Mouse (Mus musculus): ENCODE measurements at regions not wholly inside any gene's neighbourhood (a gene's known extent, or its start where the extent isn't known, plus 50 kb on each side); places are given as distances from the start of the nearest gene placed in this dataset.

DNA sequence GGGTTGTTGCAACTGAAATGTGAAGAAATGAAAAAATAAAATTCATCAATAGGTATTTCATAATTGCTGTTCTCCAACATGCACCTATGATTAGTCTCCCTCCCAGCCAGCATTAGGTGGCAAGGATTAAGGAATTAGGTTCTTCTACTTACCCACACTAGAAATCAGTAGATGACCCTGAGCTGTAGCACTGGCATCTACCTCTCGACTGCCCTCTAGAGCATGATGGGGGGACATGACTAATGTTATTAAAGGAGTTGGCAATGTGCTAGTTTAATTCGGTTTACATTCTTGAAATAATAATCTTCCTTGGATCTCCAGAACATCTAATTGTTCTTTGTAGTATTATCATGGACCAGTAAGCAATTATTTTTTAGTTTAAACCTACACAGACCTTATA lies 370.9 kb downstream of the Dcdc2c start:
- DNase-seq (ENCODE audit: low read depth): no peak

GRCm38 (mm10) chr12:28176016-28176415 lies 376.2 kb downstream of the Dcdc2c start:
- DNase-seq (ENCODE audit: low read depth): no peak

- DNase-seq (ENCODE audit: low read depth): no peak
Measured at GRCm38 (mm10) chr12:28174078-28174477, 378.1 kb downstream of the Dcdc2c start.

DNA sequence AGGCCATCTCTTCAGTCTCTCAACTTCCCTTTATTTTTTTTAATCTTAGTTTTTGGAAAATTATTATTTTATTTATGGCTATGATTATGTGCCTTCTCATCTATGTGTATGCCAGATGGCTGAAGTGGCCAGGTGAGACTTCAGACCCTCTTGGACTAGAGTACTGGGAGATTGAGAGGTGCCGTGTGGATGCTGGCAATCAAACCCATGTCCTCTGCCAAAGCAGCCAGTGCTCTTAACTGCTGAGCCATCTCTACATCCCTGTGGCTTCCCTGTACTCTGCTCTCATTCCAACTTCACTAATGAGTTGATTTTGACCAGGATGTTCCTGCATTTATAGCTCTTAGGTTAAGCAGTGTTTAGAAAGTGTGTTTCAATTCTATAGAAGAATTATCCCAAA lies 393.4 kb downstream of the Dcdc2c start:
- DNase-seq (ENCODE audit: low read depth): no peak

DNA sequence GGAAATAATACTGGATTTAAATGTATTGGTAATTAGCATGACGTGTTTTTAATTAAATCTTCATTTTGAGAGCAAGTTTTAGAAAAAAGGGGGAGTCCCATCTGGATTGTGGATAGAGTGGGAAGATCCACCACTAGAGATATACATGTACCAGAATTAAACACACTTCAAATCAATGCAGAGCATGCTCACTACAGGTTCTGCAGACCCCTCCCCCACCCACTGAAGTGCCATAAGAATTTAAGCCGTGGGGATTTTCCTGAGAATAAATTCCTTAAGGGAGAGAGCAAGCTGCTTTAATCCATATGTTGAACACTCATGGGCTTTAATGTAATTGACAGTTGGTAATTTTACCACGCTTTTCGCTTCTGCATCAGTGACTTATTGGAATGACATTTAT lies 401.4 kb downstream of the Dcdc2c start:
- no peak for DNase-seq (ENCODE audit: low read depth)

- DNase-seq (ENCODE audit: low read depth): no peak
Measured at GRCm38 (mm10) chr12:28135810-28136592, 416.2 kb downstream of the Dcdc2c start.

DNA sequence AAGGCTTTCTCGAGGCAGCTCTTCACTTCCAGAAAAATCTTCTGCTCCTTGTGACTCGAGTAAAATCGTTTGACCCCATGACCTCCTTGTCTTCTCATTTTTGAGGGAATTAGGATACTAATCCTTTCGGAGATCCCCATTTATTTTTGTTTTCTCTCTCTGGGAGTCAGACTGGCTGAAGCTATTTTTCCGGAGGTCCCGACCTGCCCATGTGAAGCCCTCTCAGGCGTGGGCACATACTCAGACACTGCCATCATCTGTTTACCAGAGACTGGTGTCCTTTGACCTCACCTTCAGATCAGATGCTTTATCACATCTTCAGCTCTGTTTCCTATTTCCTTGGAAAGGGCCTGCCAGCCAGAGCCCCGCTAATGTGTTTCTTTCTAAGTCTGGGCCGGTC lies 429.4 kb downstream of the Dcdc2c start:
- DNase-seq (ENCODE audit: low read depth): no peak

DNA sequence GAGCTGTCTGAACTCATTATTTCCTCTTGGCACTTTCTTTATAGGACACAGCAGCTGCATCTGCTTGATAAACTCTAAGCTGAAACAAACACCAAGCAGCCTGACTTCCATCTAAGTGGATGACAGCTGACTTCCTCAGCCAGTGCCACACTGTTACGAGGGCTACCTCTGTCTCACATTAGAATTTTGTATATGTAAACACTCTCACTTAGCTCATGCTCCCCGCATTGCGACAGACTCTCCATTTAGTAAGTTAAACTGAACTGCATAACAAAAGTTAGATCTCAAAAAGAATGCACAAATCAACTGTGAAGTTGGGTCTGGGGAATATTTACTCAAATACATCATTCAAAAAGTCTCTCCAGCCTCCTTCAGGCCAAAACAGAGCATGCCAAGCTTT lies 432.1 kb downstream of the Dcdc2c start:
- no peak for DNase-seq (ENCODE audit: low read depth)

GRCm38 (mm10) chr12:28090673-28091072 lies 461.5 kb downstream of the Dcdc2c start:
- no peak for DNase-seq (ENCODE audit: low read depth)

- no peak for DNase-seq (ENCODE audit: low read depth)
Measured at GRCm38 (mm10) chr12:28085460-28085859, 466.7 kb downstream of the Dcdc2c start.

DNA sequence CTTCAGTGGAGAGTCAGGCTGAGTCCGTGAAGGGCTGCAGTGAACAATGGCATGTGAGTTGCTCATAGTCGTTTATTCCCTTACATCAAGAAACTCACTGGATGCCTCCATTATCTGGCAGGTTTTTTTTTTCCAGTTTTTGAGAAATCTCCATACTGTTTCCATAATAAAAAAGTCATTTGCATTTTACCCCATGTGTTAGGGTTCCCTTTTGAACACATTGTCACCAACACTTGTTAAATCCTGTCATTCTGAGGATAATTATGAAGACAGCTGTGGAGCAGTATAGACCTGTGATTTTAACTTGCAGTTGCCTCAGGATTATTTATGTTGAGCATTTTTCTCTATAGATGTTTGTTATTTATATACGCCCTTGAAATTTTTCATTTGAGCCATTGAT lies 475.6 kb downstream of the Dcdc2c start:
- DNase-seq (ENCODE audit: low read depth): no peak

- no peak for DNase-seq (ENCODE audit: low read depth)
Measured at GRCm38 (mm10) chr12:28068584-28068983, 483.6 kb downstream of the Dcdc2c start.

DNA sequence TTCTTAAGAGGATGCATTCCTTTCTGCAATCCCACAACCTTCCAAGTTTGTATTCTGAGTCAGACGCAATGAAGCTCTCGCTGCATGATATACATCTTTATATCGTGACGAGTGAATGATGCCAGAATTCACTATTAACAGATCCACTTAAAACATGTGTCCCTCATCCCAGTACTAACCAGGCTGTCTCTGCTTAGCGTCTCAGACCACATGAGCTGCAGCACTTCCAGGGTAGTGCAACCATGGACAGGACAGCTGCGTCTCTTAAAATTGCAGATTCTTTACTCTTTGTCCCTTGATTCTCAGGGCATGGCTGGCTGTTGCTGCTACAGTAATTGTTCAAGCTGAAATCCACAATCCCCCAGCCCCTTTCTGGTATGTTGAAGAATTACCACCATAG lies 491.9 kb downstream of the Dcdc2c start:
- no peak for DNase-seq (ENCODE audit: low read depth)

DNA sequence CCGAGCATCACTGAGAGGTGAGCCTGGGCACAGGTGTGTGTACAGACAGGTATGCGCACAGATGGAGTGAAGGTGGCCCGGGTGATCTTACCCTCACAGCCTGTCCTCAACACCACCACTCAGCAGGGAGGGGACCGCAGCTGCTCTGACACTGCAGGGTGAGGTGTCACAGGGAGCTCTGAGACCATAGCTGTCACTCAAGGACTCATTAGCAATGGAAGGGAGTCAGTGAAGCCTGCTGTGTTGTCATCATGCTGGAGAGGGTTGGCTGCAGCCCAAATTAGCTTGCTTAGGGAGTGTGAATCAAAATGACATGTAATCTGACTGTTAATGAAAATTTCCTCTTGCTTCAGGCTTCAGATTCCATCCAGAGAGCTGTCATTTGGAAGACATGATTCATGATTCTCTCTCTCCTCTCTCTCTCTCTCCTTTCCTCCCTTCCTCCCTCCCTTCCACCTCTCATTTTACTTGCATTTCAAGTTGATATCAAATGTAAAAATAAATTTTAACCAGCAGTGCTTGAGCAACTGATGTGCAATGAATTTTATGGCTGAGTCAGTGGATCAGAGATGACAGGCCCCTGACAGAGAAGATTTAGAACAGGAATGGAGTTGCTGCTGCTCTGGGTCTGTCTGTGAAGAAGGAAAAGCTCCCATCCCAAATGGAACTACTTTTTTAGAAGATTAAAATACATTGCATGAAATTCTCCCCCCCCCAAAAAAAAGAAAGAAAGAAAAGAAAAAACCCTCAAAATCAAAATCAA lies 496.5 kb downstream of the Dcdc2c start:
- DNase-seq (ENCODE audit: low read depth): no peak

GRCm38 (mm10) chr12:28054444-28054843 lies 497.8 kb downstream of the Dcdc2c start:
- no peak for DNase-seq (ENCODE audit: low read depth)

GRCm38 (mm10) chr12:28047989-28048388 lies 504.2 kb downstream of the Dcdc2c start:
- DNase-seq (ENCODE audit: low read depth): no peak

DNA sequence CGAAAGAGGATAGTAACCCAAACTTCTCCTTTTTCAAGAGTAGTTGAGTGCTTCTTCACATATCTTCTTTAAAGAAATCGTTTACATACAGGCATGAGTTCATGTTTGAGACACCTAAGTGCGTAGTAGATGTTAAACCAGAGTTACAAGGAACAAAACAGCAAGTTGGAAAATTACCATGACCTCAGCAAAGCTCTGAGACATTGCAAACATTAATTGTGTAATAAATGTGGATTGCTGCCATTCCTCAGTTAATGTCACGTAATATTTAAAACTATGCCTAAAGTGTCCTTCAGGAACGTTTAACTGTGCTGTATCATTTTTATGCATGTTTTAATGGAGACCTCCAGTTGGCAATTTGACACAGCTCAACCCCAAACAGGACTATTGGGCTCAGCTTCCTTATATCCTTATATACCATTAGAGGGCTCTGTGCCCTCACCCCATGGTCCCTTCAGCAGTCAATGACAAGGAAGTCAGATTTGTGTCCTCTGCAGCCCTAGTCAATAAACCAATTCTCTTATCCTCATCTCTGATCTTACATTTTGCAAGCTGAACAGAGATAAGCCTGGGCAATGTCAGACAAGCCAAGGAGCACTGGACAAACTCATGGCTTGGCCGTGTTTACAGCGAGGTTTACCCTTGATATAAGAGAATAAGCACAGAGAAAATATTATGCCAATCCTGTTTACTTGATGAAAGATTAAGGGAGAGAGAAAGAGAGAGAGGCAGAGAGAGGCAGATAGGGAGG lies 513.9 kb downstream of the Dcdc2c start:
- DNase-seq (ENCODE audit: low read depth): no peak

GRCm38 (mm10) chr12:27999170-27999569 lies 553.0 kb downstream of the Dcdc2c start:
- no peak for DNase-seq (ENCODE audit: low read depth)

DNA sequence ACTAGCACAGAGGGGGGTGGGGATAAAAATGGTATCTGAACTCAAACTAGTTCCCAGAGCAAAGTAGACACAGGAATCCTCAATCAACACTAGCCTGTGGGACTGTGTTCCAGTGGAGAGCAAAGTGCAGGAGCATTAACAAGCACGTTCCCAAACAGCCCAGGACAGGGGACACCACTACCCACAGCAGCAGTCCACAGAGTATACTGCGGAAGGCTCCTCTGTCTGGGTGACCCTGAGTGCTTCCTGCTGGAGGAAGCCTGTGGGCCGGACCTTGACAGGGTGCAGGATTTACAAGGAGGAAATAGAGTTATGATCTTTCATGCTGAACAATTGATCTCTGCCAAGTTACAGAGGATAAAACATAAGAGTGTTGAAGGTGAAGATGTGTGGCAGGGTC lies 560.0 kb downstream of the Dcdc2c start:
- no peak for DNase-seq (ENCODE audit: low read depth)

- DNase-seq (ENCODE audit: low read depth): no peak
Measured at GRCm38 (mm10) chr12:27984261-27984841, 567.8 kb downstream of the Dcdc2c start.

- DNase-seq (ENCODE audit: low read depth): no peak
Measured at GRCm38 (mm10) chr12:27978257-27978931, 573.8 kb downstream of the Dcdc2c start.

Measured in c-Kit-positive CD71-negative TER-119-negative erythroid progenitor cells, embryonic 14.5 days (primary cell).